In genomic region chr4:96162839-96163238, GRCm38 (mm10) we compare ENCODE assay signal across 31 mouse cellular contexts. TPM values are rescaled to one million over a fixed set of nuclear protein-coding genes. Genes with fewer than 3 reads are reported as not detected.
DNase-seq lines count a peak whose midpoint lies in the region; ATAC-seq lines count a peak whose summit lies in the region.
"Had no signal": no experiment of that assay in that cellular context is flagged by ENCODE, and none has a peak within 500 bp of the region (broad histone marks: within the 10 kb centered on the region; RNA-seq: fewer than 3 reads in every experiment).

No protein-coding gene starts in this region.

- no peaks in the 10 kb centered on the region for H3K9me3 ChIP-seq in hindbrain, embryonic 11.5 days (ENCODE audit: control insufficient read depth, low read length)
- H3K9me3 ChIP-seq: heart, embryonic 12.5 days; heart, embryonic 15.5 days; hindbrain, embryonic 12.5 days; hindbrain, embryonic 15.5 days had no signal

- H3K4me3 ChIP-seq in hindbrain, embryonic 11.5 days (ENCODE audit: low read depth, low read length): no peak overlapping the region
- H3K4me3 ChIP-seq: gastrocnemius, adult 2 months; heart, embryonic 12.5 days; heart, embryonic 15.5 days; hindbrain, embryonic 12.5 days; hindbrain, embryonic 15.5 days had no signal

- ATAC-seq in hindbrain, embryonic 11.5 days (ENCODE audit: low FRiP score): no peak
- ATAC-seq: forebrain, embryonic 14.5 days; forebrain, postnatal 0 days; intestine, postnatal 0 days had no signal

- DNase-seq in adrenal gland, adult 8-10 months: peak; percentile 6
- DNase-seq in adrenal gland, postnatal 4 days (ENCODE audit: low spot score in 2 of 2): no peak
- peak; percentile 13 to 38 for DNase-seq in cerebellum, postnatal 14 days
- no peak for DNase-seq in cerebellum, adult 11 months
- DNase-seq in brain, adult 2 months (ENCODE audit: low read depth, low spot score): peak; percentile 8
- no peak for DNase-seq in layer of hippocampus, postnatal 36 days
- no peak for DNase-seq in hindbrain, embryonic 11.5 days (ENCODE audit: low spot score)
- DNase-seq: adrenal gland, postnatal 10 days; B cell, adult 2 months; cerebellum, adult 8-10 months; cerebellum, postnatal 36 days; forebrain, postnatal 0 days; gastrocnemius, adult 2 months; gastrocnemius, postnatal 14 days; heart, adult 18-20 months; heart, postnatal 10 days; heart, postnatal 4 days; kidney, adult 2 months had no signal

- H3K36me3 ChIP-seq in hindbrain, embryonic 11.5 days (ENCODE audit: control insufficient read depth, insufficient read depth, low read length): no peaks in the 10 kb centered on the region
- H3K36me3 ChIP-seq: G1E; heart, embryonic 12.5 days; heart, embryonic 15.5 days; hindbrain, embryonic 12.5 days; hindbrain, embryonic 15.5 days had no signal

- H3K27me3 ChIP-seq in hindbrain, embryonic 11.5 days (ENCODE audit: control insufficient read depth, insufficient read depth, low read length): no peaks in the 10 kb centered on the region
- H3K27me3 ChIP-seq: CH12.LX; heart, embryonic 12.5 days; heart, embryonic 15.5 days; hindbrain, embryonic 12.5 days; hindbrain, embryonic 15.5 days had no signal

- H3K4me1 ChIP-seq in hindbrain, embryonic 11.5 days (replicated peaks; ENCODE audit: control insufficient read depth, insufficient read depth, low read length): no peaks in the 10 kb centered on the region
- H3K4me1 ChIP-seq: heart, embryonic 12.5 days; heart, embryonic 15.5 days; hindbrain, embryonic 12.5 days; hindbrain, embryonic 15.5 days had no signal

- no peak overlapping the region for H3K9ac ChIP-seq in hindbrain, embryonic 11.5 days (ENCODE audit: low read depth, low read length)
- H3K9ac ChIP-seq: forebrain, postnatal 0 days; heart, embryonic 12.5 days; heart, embryonic 15.5 days; hindbrain, embryonic 12.5 days; hindbrain, embryonic 15.5 days had no signal

- H3K27ac ChIP-seq in hindbrain, embryonic 11.5 days (ENCODE audit: low read depth, low read length): no peak overlapping the region
- H3K27ac ChIP-seq: gastrocnemius, adult 2 months; heart, embryonic 15.5 days; hindbrain, embryonic 12.5 days; hindbrain, embryonic 15.5 days had no signal

- 90% methylated on average over 1 of the region's 1 CpGs for WGBS in hindbrain, embryonic 11.5 days

- H3K4me2 ChIP-seq in hindbrain, embryonic 11.5 days (replicated peaks; ENCODE audit: low read depth, low read length): no peak overlapping the region
- H3K4me2 ChIP-seq: heart, embryonic 12.5 days; heart, embryonic 15.5 days; hindbrain, embryonic 12.5 days; hindbrain, embryonic 15.5 days had no signal

RNA-seq across cellular contexts. Expression of gene Cyp2j12, which starts 21.9 kb away (rescaled TPM):
- 1 to 10 TPM in 2 of 4 experiments, under 1 TPM in 2; 0.17 to 1.9 (median 0.83) TPM for total RNA-seq in adrenal gland, adult 8-10 months (2022)
- under 1 TPM; 0.17 to 0.22 TPM for total RNA-seq in adrenal gland, postnatal 4 days (2021)
- 1 to 10 TPM; 3.5 to 3.7 TPM for total RNA-seq in layer of hippocampus, postnatal 36 days (2021)
- not detected in 2 replicates for polyA plus RNA-seq in hindbrain, embryonic 11.5 days (2014; fragmentation: Nextera tagmentation; extraction: Ambion mirVana)
- total RNA-seq: CH12.LX; forebrain, postnatal 0 days; gastrocnemius, adult 2 months; gastrocnemius, postnatal 4 days; heart, adult 18-20 months; heart, postnatal 10 days; heart, postnatal 4 days had no signal
- polyA plus RNA-seq: embryonic facial prominence, embryonic 11.5 days; embryonic facial prominence, embryonic 14.5 days; forebrain, embryonic 11.5 days; forebrain, embryonic 14.5 days; forebrain, postnatal 0 days; G1E; heart, embryonic 12.5 days; heart, embryonic 15.5 days; hindbrain, embryonic 12.5 days; hindbrain, embryonic 15.5 days; intestine, embryonic 14.5 days; intestine, postnatal 0 days; kidney, adult 2 months had no signal

Comparison
In these comparisons a context has a peak if more than half of its experiments do, and no peak if none do; other contexts are left out.
1. DNase-seq: peak in adrenal gland, adult 8-10 months (single experiment), cerebellum, postnatal 14 days (2 of 2) and brain, adult 2 months (single experiment); none in adrenal gland, postnatal 4 days (0 of 2), cerebellum, adult 11 months (single experiment), layer of hippocampus, postnatal 36 days (0 of 2) and hindbrain, embryonic 11.5 days (single experiment).